Mouse (Mus musculus) lung, postnatal 4 days (tissue): Measurements from ENCODE around the gene March8.

ENCODE experiments used
- DNase-seq, 2 experiments: peaks; one replicate each; pipeline ENCODE4 v3.0.0; 2021

March8 gene

DNA sequence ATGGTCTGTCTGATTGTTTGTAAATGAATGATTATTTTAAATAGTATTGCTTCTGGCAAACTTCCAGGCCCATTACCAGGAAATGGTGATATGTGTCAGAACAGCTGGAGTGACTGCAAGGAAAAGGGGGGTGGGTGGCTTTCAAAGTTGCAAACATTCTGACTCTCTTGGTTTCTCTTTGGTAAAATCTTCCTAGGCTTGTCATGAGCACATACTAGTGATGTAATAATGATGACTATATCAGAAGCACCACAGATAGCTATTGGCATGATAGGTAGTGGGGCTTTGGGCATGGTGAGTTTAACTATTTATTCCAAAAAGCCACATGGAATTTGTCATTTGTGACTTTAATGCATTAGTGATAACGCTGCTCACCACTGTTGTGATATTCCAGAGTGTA lies 36.3 kb downstream of the March8 start:
- DNase-seq: no peak

DNA sequence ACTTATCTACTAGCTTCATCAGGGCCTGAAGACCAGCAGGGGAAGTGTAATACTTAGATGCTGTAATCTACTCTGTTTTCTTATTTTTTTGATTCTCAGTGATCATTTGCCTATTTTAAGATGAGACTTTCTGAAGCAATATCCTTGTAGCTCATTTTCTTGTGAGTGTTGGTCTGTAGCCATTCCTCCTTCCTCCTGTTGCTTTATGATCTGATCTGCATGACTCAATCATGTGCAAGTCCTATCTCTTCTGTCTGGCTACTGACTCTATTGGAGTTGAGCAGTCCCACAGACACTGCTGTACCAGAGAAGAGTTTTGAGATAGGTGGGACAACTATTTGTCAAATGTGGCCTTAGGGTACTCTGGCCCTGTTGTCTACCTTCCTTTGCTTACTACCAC lies 36.8 kb downstream of the March8 start:
- DNase-seq: no peak

DNA sequence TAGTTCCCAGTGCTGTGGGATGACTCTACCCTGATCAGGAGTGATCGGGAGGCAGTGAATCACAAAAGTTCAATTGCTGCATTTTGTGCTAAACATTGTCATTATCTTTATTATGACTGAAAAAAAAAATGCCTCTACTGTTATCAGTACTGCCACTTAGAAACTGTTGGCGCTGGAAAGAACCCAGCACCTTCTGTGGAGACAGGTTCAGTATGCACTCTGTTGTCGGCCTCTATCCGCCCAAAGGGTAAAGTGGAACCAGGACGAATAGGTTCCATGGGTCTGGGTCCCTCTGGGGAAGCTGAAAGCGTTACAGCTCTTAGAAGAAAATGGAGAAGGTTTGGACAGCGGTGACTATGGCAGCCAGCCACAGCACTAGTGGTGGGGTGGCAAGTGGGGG lies 41.1 kb downstream of the March8 start:
- DNase-seq: no peak

DNA sequence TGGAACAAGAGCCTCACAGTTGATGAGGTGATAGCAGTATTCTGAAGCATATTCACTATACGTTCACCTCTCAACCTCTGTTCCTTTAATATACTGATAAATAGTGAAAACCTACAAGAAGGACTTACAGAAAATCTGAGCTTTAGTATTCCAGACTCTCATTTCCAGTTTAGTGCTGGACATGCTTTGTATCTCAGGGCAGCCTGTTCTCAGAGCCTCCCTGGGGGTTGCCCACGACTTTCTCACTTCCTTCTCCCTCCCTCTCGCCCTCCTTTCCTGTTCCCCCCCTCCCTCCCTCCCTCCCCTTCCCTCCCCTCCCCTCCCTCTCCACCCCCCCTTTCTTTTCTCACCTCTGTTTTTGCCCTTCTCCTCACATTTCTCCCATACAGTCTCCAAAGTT lies 42.3 kb downstream of the March8 start:
- no peak for DNase-seq

DNA sequence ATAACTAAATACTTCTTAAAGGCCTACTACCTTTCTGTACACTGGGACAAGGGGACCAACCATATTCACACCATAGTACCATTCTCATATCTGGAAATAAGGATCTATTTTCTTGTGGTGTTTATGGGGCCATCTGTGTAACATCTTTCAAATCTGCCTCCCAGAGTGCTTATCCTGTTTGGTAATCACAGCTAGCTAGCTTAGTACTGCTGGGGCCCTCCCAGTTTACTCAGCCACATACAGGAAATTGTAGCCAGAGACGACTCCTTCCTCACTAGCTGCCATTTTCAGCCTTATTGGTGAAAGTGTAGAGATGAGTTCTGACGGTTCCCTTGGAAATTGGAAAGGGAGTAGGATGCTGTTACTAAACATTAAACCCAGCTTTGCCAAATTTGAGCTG lies 43.8 kb downstream of the March8 start:
- DNase-seq: no peak

DNA sequence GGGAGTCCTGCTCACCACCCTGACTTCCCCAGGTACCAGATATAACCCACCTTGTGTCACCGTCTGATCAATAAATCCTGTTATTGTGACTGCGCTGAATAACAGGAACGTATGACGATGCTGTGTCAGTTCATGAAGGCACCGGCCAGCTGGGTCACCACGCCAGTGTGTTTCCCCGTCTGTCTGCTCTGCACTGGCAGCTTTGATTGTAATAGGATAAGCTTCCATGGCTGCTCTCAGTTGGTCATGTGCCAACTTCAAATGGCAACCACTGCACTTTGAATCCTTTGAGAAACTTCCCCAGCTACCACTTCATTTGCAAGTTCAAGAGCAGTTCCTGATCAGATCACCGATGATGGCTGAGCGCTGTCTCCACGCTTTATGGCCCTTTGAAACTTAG lies 45.8 kb downstream of the March8 start:
- no peak for DNase-seq

DNA sequence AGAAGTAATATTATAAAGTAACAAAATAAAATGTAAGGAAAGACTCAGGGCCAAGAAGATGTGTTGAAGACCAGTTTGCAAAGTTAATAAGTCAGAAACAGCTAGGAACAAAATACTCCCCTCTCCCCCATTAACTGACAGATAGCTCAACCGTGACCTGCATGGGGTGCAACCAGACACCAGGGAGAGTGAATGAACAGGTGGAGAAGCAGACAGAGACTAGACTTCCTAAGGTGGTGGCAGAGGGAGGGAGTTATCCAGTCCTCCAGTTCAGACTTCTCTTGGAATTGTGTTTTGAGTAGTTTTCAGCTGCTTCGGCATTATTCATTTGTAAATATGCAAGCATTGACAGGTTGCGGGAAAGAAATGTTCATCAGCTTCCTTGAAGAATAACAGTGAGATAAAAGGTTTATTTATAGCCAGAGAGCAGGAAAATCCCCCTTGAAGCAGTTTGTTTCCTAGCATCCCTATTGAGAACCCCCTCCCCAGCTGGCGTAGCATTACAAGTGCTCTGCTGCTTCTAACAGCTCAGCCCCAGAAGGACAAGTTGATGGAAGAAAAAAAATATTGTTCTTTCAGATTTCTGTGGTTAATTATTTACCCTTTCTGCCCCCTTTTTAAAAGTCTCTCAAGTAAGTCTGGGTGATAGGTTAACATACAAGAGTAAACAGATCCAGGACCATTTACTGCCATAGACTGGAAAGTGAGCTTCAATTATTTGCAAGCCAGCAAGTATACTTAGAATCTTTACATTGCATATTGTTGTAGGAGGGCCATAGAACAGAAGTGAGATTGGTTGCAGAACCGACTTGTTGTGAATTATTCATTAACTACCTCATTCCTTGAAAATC lies 47.6 kb downstream of the March8 start:
- DNase-seq: no peak

DNA sequence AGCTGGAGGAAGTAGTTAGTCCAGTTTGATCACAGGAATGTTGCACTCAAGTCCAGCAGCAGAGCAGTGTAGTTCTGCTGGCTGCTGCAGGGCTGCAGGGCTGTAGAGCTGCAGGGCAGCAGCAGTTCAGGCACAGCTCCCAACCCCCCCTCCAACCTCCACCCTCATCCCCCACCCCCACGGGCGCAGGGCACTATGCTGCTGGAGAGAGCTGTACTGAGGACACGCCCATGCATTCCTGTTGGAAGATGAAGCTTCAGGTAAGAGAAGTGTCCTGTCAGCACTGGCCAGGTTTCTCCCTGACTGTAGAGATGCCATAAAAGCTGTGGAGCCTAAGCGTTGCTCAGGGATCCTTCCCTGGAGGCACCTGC lies 48.2 kb downstream of the March8 start:
- no peak for DNase-seq

DNA sequence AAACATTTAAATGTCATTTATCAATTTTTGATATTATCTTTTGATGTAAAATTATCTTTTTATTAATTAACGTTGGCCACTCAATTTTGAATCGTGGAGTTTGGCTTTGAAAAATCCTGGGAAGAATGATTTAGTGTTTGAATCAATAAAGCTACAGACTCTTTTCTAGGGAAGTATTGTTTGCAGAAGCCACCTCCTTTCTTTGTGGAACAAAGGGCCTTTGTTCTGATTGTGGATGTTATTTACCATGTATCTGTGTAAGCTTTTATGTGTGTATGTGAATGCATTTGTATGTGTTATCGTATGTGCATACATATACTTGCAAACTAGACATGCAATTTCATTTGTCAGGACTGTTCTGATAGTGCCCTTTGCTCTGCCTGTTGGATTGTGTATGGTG lies 48.7 kb downstream of the March8 start:
- no peak for DNase-seq

DNA sequence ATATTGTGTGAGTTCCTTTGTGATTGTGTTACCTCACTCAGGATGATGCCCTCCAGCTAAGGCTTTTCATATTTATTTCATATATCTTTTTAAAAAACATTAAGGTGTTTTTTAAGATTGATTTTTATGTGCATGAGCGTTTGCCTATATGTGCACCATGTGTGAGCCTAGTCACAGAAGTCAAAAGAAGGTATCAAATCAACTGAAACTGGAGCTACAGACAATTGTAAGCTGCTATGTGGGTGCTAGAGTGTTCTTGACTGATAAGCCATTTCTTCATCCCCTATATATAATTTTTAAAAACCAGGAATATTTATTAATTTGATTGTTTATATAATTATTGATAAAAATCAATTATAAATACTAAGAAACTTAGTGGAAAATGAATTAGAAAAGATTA lies 50.2 kb downstream of the March8 start:
- DNase-seq: no peak

DNA sequence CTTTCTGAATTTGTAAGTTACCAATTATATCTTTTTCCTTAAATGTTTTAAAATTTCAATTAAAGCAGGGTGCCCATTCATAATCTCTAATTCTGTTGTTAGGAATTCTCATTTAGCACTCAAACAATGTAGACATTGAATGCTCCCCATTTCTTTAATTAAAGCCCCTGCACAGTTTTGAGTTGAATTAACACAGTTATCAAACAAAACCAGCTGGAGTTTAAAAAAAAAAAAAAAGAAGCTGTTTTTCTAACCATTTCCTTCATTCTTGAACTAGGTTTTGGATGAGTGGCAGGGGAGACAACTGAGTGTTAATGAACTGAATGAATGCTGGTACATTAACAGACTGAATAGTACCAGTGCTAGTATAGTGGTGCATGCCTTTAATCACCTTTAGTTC lies 51.7 kb downstream of the March8 start:
- no peak for DNase-seq

DNA sequence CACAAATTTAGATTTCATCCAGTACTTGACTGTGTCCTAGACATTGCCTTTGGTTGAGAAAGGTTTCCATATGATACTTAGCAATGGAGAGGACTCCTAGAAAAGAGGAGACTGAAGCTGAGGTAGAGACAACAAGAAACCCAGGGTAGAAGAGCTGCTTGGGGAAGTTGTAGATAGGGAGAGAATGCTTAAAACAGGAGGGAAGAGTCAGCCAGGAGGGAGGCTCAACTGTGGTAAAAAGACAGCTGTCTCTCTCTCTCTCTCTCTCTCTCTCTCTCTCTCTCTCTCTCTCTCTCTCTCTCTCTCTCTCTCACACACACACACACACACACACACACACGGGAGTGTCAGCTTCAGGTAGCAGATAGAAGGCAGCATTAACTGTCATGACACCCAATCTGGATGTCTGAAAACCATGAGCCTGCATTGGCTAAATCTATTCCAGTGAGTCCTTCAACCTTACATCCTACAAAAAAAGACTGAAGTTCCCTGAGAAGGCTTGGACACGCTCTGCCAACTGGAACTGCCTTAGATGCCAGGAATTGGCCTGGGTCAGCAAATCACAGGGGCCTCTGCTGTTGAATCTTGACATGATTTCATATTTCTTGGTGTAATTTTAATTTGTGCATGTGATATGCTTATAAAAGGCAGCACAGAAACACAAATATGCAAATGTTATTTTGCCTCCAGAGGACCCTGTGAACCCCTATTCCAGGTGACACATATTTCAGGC lies 57.3 kb downstream of the March8 start:
- DNase-seq: no peak

DNA sequence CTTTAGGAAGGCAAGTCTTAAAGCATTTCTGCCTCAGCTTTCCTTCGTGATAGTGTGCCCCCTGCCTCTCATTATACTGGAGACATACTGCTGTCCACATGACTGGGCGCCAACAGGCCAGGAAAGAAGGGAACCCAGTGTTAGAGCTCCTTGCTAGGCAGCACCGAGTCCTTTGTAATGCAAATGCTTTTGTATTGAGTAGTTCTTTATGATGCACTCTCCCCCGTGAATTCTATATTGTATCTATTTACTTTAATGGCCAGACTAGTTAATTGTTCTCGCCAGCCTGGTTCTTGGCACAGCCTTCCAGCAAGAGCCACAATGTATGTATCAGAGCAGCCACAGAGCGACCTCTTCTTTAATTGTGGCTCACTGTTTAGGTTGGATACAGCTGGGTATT lies 59.8 kb downstream of the March8 start:
- no peak for DNase-seq

DNA sequence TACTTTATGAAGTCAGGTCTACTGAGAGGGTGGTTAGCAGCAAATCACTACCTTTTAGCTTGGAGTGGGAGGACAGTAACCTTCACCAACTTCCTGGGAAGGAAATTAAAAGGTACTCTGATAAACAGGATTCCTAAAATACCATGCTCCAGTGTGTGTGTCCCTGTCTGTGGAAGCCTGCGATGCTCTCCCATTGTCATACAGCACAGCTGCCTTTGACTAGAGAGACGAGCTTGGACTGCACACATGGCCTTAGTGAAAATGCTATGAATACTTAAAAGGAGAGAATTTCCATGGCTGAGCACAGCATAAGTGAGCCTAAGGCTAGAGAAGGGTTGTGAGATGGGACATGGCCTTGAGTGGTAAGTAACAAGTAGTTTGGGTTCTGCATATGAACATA lies 60.3 kb downstream of the March8 start:
- DNase-seq: no peak

DNA sequence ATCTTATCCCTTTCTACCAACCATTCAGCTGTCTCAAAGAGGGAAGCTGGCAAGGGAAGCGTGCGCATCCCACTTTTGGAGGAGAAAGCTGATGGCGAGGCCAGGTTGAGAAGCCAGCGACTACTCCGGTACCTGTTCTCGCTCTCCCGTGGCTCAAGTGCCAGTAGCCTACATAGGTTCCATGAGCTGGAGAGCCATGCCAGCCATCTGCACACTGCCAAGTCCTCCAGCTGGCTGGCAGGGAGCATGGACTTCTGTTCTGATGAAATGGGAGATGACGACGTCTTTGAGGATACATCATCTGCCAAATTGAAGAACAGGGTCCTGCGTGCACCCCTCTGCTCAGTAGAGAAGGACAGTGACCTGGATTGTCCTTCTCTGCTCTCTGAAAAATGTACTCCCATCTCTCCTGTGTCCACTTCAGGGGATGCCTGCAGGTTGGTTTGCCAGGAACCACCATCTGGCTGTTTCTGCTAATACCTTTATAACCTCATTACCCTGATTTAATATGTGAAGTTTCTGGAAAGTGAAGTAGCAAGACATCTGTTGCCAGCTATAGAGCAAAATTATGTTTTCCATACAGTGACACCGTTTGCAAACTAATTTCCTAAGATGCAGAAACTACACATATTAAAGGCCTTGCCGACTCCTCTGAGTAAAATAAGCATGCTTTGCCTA lies 64.1 kb downstream of the March8 start:
- no peak for DNase-seq

DNA sequence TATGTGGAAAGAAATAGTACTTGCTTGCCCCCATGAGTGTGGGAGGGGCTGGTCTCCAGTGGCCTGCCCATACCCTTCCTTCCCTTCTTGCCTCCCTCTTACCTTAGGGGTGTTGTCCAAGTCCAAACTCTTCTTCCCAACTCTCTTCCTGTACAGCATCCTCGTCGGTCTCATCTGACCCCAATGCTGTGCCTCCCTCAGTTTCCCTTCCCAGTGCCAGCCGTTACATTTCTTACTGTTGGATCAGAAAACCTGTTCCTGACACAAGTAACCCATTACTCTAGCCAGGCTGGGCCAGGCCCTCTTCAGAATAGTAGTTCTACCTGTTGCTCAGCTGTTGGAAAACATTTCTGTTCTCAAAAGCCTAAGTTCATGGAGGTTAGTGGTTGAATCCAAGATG lies 64.6 kb downstream of the March8 start:
- no peak for DNase-seq

DNA sequence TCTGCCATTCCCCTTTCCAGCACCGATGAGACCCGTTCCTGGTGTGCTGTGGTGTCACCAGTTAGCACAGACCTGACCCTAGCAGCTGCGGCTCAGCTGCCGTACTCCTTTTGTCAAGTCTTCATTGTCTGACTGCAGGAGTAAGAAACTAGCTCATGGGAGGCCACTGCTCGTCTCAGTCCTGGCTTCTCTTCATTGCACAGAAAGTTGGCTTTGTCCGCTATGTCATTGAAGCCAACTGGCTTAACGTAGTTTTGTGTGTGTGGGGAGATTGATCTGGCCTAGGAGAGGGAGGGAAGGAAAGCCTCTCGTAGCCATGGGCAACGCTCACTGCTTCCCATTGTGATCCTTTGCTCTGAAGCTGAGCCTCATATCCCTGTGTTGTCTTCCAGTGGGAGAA lies 67.4 kb downstream of the March8 start:
- DNase-seq: no peak

DNA sequence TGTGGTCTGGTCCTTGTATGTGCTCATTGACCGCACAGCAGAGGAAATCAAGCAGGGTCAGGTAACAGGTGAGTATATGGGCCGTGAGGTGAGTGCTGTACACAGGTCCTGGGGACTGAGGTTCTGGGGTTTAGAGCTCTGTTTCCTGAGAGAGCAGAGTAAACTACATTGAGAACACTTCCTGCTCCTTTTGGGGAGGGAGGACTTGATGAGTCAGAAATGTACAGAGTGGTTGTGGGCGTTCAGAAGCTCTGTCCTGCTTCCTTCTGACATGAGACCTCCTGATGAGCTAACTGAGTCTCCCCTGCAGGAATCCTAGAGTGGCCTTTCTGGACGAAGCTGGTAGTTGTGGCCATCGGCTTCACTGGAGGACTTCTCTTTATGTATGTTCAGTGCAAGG lies 67.9 kb downstream of the March8 start:
- DNase-seq: no peak

DNA sequence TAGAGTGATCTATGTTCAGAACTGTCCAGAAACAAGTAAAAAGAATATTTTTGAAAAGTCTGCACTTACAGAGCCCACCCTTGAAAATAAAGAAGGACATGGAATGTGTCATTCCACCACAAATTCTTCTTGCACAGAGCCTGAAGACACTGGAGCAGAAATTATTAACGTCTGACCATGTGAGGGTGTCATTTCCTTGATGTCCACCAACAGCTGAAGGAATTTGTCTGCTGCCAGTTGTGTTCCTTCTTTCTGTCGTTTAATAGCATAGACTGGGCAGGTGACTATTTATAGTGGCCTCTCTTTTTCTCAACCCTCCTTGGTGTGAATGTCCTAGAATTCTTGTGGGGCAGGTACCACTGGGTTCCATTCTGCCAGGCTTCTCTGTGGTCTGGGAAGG lies 68.3 kb downstream of the March8 start:
- no peak for DNase-seq

DNA sequence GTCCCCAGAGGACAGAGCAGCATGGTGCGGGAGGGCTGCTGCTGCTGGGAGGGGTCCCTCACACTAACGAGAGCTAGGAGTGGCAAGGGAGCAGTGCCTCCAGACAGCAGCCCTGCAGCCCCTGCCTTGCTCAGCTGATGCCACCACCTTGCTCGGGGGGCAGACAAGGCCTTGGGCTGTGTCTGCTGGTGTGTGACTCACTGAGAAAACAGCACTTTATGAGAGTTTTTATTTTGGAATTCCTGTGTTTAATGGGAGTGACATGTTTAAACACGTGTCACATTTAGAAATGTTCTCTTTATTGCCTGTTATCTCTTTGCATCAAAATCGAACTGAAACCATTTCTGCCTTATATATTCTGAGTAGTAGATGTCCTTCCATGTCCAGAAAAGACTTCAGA lies 68.9 kb downstream of the March8 start:
- DNase-seq: no peak

DNA sequence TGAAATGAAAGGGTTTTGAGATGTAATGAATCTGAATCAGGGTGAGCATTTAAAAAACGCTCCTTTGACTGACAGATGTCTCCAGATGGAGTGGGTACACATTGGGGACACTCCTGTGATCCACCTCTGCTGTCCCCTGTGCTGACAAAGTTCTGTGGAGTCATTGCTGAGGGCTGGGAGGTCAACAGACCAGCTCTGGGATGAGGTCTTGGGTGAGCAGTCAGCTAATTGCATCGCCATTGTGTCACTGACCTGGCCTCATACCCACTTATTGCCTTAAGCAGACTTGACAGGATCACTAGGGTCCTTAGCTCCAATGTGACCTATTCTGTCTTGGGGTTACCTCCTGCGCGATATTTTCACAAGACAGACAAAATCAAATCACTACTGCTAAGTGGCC lies 69.4 kb downstream of the March8 start:
- no peak for DNase-seq

DNA sequence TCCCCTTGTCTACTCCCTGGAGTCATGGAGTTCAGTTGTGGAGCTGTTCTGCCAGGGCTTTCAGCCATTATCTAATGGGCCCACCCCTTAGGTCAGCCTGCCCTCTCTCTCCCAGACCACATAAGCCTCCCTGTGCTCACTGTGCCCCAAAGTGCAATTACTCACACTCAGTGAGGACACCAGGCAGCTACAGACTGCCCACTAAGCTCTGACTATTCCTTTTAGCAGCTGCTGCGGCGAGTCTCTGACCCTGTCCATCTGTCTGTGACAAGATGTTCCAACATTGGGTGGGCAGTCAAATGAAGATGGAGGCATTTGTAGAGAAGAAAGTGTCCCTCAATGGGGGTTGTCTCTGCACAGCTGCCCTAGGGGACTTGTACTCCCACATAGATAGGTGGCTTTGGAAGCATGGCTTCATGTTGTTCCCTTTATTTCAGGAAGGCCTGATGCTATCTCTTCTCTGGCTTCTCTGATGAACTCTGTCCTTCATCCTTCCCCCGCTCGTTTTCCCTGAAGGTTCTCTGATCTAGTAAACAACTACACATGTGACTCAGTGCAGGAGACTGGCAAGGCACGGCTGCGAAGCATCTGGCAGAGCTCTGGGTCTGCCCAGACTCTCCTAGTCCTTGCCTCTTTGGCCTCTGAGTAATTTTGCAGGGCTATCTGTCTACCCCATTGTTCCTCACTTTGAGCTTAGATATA lies 70.3 kb downstream of the March8 start:
- DNase-seq: no peak

DNA sequence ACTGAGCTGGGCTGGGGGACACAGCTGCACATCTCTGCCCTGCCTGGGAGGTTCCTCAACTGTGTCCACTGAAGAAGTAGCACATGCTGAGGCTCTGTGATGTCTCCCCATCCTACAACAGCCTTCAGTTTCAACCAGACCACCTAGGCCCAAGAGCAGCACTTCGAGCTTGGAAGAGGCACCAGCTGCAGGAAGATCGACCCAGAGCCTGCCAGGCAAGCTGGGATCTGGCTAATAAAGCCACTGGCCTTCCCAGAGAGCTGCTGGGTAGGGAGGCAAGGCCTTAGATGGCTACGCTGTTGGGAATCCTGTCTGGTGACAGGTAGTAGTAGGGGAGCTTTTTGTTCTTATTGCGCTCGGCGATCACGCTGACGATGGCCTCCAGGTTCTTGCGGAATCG lies 72.6 kb downstream of the March8 start:
- no peak for DNase-seq

DNA sequence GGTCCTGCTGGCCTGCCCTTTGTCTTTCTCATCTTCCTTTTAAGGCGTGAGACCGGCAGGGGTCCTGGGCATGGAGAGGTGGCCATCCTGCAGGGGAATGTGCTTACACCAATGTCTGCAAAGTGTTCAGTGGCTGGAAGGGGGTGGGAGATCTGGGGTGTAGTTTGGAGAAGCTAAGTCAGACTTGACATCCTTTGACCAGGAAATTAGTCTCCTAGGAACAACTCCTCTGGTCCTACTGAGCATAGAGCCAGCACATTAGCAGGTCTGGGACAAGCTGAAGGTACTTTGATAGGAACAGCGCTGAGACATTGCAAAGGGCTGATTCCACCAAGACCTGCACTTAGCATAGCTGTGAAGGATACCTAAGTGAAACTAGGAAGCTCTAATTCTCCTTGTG lies 73.9 kb downstream of the March8 start:
- DNase-seq: no peak
